Mouse (Mus musculus): Measurements from ENCODE around the gene Fank1. TPM values are rescaled to one million over a fixed set of nuclear protein-coding genes. Genes with fewer than 3 reads are reported as not detected.

Gene Fank1
- total RNA-seq, 2 experiments from 2014 or later, result 3.8 to 3.9 TPM

Other genes starting within 250 kb of the Fank1 start
- not detected for gene Tex36, start 174.7 kb upstream of the Fank1 start, total RNA-seq (2021)
- gene Edrf1, start 139.3 kb upstream of the Fank1 start, total RNA-seq (2021), result 10 to 100 TPM; 21.7 to 26.5 TPM
- gene Mmp21, start 96.8 kb upstream of the Fank1 start, total RNA-seq (2021), result not detected
- 10 to 100 TPM; 53.9 to 62.5 TPM for gene Bccip, start 67.5 kb upstream of the Fank1 start, total RNA-seq (2021)
- gene Uros, start 66.8 kb upstream of the Fank1 start, total RNA-seq (2021), result 10 to 100 TPM; 21.3 to 21.7 TPM
- gene Dhx32, start 5.9 kb downstream of the Fank1 start, total RNA-seq (2021), result 10 to 100 TPM; 40.9 to 43.8 TPM